Mouse (Mus musculus): Measurements from ENCODE around the gene Polr2l. TPM values are rescaled to one million over a fixed set of nuclear protein-coding genes. Genes with fewer than 3 reads are reported as not detected.
"Not testable (repeated sequence)": the region's sequence is repeated elsewhere in the genome, so short reads cannot be mapped to it uniquely, and the experiment has no call there.

The Polr2l gene
- total RNA-seq, 2 experiments from 2014 or later = 42.8 to 44.9 TPM

- peak; percentile 96 to 97 for DNase-seq
Observed at GRCm38 (mm10) chr7:141447110-141447991, 27.6 kb downstream of the Polr2l start, which contains the start of gene Rplp2. TSS of gene Rplp2 (plus strand) at chr7:141447370.

GRCm38 (mm10) chr7:141446374-141446773 lies 28.6 kb downstream of the Polr2l start:
- not testable (repeated sequence) for DNase-seq

GRCm38 (mm10) chr7:141443828-141444237 lies 31.1 kb downstream of the Polr2l start, which contains the start of gene Pidd1:
TSS of gene Pidd1 (minus strand) at chr7:141444025.
- DNase-seq = no peak

- DNase-seq = no peak
Observed at GRCm38 (mm10) chr7:141443081-141443821, 31.7 kb downstream of the Polr2l start.

- no peak for DNase-seq
Observed at GRCm38 (mm10) chr7:141442199-141442598, 32.7 kb downstream of the Polr2l start.

- no peak for DNase-seq
Observed at GRCm38 (mm10) chr7:141441460-141441859, 33.5 kb downstream of the Polr2l start.

- DNase-seq = peak in 1 of 2 experiments; percentile 42
Observed at GRCm38 (mm10) chr7:141440613-141441012, 34.3 kb downstream of the Polr2l start.

- DNase-seq = peak in 1 of 2 experiments; percentile 5
Observed at GRCm38 (mm10) chr7:141439811-141440210, 35.1 kb downstream of the Polr2l start.

GRCm38 (mm10) chr7:141439140-141439679 lies 35.7 kb downstream of the Polr2l start:
- DNase-seq = peak in 1 of 2 experiments; percentile 3

GRCm38 (mm10) chr7:141438201-141438968 lies 36.5 kb downstream of the Polr2l start:
- DNase-seq = peak in 1 of 2 experiments; percentile 4

GRCm38 (mm10) chr7:141437178-141438120 lies 37.5 kb downstream of the Polr2l start, which contains the start of gene Slc25a22:
TSS of gene Slc25a22 (minus strand) at chr7:141437892.
- DNase-seq = peak; percentile 82 to 83

GRCm38 (mm10) chr7:141436523-141436892 lies 38.4 kb downstream of the Polr2l start:
- DNase-seq = no peak

GRCm38 (mm10) chr7:141435856-141436522 lies 38.9 kb downstream of the Polr2l start:
- peak in 1 of 2 experiments; percentile 17 for DNase-seq

- DNase-seq = peak; percentile 49 to 60
Observed at GRCm38 (mm10) chr7:141435129-141435855, 39.6 kb downstream of the Polr2l start.

GRCm38 (mm10) chr7:141434464-141434863 lies 40.5 kb downstream of the Polr2l start:
- peak; percentile 70 to 74 for DNase-seq

- DNase-seq = no peak
Observed at GRCm38 (mm10) chr7:141433517-141434400, 41.2 kb downstream of the Polr2l start.

GRCm38 (mm10) chr7:141432741-141433516 lies 42.0 kb downstream of the Polr2l start:
- DNase-seq = peak in 1 of 2 experiments; percentile 27
